Mouse (Mus musculus) E14TG2a.4 (cell line): ENCODE data around the gene Ralgds.
A peak's percentile ranks its signal among the peaks of the same experiment; 100 is the strongest.

ENCODE experiments used
- H3K27me3 ChIP-seq: 2 replicates; pipeline ENCODE4 v1.6.1; 2014; ENCODE audit warnings: low read length, control low read depth; ENCODE audit not compliant: insufficient read depth
- H3K36me3 ChIP-seq: 2 replicates; pipeline ENCODE4 v1.6.1; 2014; ENCODE audit warnings: low read length, control low read depth; ENCODE audit not compliant: insufficient read depth
- H3K4me1 ChIP-seq: replicated peaks from 2 replicates; pipeline ENCODE4 v1.6.1; 2014; ENCODE audit warnings: low read depth, low read length, control low read depth
- H3K4me3 ChIP-seq: replicated peaks from 2 replicates; pipeline ENCODE4 v1.5.1; 2014; ENCODE audit warnings: mild to moderate bottlenecking, low read length
- H3K9me3 ChIP-seq: 2 replicates; pipeline ENCODE4 v1.6.1; 2014; ENCODE audit warnings: low read length, control low read depth
- CTCF ChIP-seq: conservative IDR thresholded peaks from 2 replicates; pipeline ENCODE4 v1.5.1; 2014; ENCODE audit warnings: low read length
- NANOG ChIP-seq: IDR thresholded peaks from 2 replicates; pipeline ENCODE4 v1.6.1; 2014; ENCODE audit warnings: borderline replicate concordance, low read length, mixed read lengths
- POU5F1 ChIP-seq: IDR thresholded peaks from 2 replicates; pipeline ENCODE4 v1.6.1; 2014; ENCODE audit warnings: low read length, borderline replicate concordance

Gene Ralgds

GRCm38 (mm10) chr2:28517206-28517909 is 4.4 kb downstream of the Ralgds start:
- Histone ChIP-seq H3K4me3 (no peak overlapping the region), H3K27me3 (0 out of 2 replicates have a peak, but pooled peaks cover 4% of the 10 kb centered on the region)
- TF ChIP-seq POU5F1 (no peak), NANOG (no peak), CTCF (peak; percentile 96)

GRCm38 (mm10) chr2:28518231-28518630 is 5.3 kb downstream of the Ralgds start:
- TF ChIP-seq POU5F1 (no peak), NANOG (peak; percentile 23; the same call in 1 of the 2 replicates)

More at GRCm38 (mm10) chr2:28517206-28517909, 4.4 kb downstream of the Ralgds start:
- H3K4me1 ChIP-seq = peaks cover 90% of the 10 kb centered on the region
- no peaks in the 10 kb centered on the region for H3K9me3 ChIP-seq
- H3K36me3 ChIP-seq = peaks cover 39% of the 10 kb centered on the region

GRCm38 (mm10) chr2:28520581-28520980 is 7.7 kb downstream of the Ralgds start:
- Histone ChIP-seq H3K4me1 (peaks cover 98% of the 10 kb centered on the region), H3K9me3 (no peaks in the 10 kb centered on the region), H3K27me3 (no peaks in the 10 kb centered on the region), H3K4me3 (0 out of 2 replicates have a peak overlapping the region, but pooled peaks have one; percentile 10), H3K36me3 (peaks cover 38% of the 10 kb centered on the region)
- TF ChIP-seq CTCF (no peak), NANOG (no peak), POU5F1 (no peak)

More at GRCm38 (mm10) chr2:28518231-28518630, 5.3 kb downstream of the Ralgds start:
- no peak overlapping the region for H3K4me3 ChIP-seq
- peaks cover 44% of the 10 kb centered on the region for H3K36me3 ChIP-seq
- no peaks in the 10 kb centered on the region for H3K9me3 ChIP-seq
- H3K4me1 ChIP-seq = peaks cover 95% of the 10 kb centered on the region
- no peaks in the 10 kb centered on the region for H3K27me3 ChIP-seq

DNA sequence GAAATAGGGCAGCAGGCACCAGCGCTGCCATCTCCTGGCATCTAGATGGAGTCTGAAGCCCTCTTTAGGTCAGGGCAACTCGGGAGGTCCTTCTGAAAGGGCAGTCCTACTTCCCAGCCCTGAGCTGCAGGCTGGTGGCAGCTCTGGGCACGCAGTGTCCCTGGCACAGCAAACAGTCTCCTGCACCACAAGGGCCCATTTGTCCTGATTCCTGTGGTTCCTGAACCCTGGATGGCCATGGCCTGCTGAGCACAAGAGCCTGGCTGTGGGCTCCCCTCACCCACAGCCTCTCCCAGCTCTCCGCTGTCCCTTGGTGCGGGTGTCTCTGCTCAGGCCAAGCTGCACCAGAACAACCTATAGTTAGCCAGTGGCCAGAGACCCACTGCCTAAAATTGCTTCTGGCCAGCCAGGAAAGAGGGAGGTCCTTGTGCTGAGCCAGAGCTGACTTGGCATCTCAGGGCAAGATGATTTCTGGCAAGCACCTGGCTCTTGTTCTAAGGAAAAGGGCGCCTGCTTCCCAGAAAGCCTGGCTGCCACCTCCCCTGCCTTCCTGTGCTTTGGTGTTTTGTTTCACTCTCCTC is 8.7 kb downstream of the Ralgds start:
- peaks cover 99% of the 10 kb centered on the region for H3K4me1 ChIP-seq
- TF ChIP-seq CTCF (no peak), POU5F1 (no peak), NANOG (no peak)
- no peak overlapping the region for H3K4me3 ChIP-seq
- H3K27me3 ChIP-seq = no peaks in the 10 kb centered on the region
- H3K9me3 ChIP-seq = no peaks in the 10 kb centered on the region
- H3K36me3 ChIP-seq = peaks cover 28% of the 10 kb centered on the region

DNA sequence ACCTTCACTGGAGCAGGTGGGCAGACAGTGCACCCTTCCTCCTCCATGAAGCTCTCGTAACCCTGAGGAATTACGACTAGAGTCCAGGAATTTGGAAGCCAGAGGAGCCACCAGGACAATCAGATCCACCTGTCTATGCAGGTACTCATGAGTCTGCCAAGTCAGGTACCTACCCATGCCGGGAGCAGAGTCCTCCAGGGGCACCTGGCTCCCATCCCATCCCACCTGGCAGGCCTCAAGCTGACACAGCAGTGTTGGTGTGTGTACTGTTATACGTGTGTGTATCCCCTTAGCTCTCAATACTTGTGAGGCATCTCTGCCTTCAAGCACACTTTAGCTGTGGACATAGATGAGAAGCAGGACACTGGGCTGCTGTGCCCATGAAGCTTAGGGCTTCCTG is 9.2 kb downstream of the Ralgds start:
- Histone ChIP-seq H3K4me3 (no peak overlapping the region), H3K27me3 (no peaks in the 10 kb centered on the region), H3K36me3 (peaks cover 26% of the 10 kb centered on the region), H3K9me3 (no peaks in the 10 kb centered on the region), H3K4me1 (peaks cover 100% of the 10 kb centered on the region)
- TF ChIP-seq CTCF = no peak
- no peak for TF ChIP-seq POU5F1
- TF ChIP-seq NANOG = no peak

DNA sequence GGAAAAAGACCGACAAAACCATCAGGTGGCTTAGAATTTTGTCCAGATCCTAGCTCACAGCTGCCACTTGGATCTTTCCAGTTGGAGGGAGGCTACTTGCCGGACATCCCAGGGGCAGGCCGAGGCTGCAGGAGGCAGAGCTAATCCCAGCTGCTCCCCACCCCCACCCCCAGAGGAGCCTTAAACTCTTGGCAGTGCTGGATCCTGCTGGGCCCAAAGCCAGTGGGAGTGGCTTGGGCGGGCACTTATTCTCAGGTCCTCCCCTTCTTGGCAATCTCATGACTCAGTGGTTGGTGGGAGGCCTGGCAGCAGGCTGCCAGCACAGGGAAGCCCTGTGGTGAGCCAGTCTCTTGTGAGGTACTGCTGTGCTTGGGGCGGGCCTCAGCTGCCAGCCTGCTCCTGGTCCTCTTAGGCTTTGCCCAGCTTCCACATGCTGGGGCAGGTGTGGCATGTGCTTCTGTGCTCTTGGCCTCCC is 10.8 kb downstream of the Ralgds start:
- H3K4me1 ChIP-seq = peaks cover 100% of the 10 kb centered on the region
- TF ChIP-seq NANOG (no peak), CTCF (no peak), POU5F1 (no peak)
- peak overlapping the region; percentile 20 for H3K4me3 ChIP-seq
- H3K36me3 ChIP-seq = peaks cover 21% of the 10 kb centered on the region
- no peaks in the 10 kb centered on the region for H3K27me3 ChIP-seq
- no peaks in the 10 kb centered on the region for H3K9me3 ChIP-seq

- no peaks in the 10 kb centered on the region for H3K9me3 ChIP-seq
- H3K4me1 ChIP-seq = peaks cover 99% of the 10 kb centered on the region
Observed at GRCm38 (mm10) chr2:28524406-28524805, 11.5 kb downstream of the Ralgds start.

GRCm38 (mm10) chr2:28525219-28525942 is 12.5 kb downstream of the Ralgds start:
- Histone ChIP-seq H3K4me1 (peaks cover 99% of the 10 kb centered on the region), H3K4me3 (peak overlapping the region; percentile 59), H3K36me3 (peaks cover 15% of the 10 kb centered on the region), H3K9me3 (no peaks in the 10 kb centered on the region), H3K27me3 (no peaks in the 10 kb centered on the region)
- no peak for TF ChIP-seq CTCF

More at GRCm38 (mm10) chr2:28524406-28524805, 11.5 kb downstream of the Ralgds start:
- no peaks in the 10 kb centered on the region for H3K27me3 ChIP-seq
- H3K4me3 ChIP-seq = no peak overlapping the region
- peaks cover 18% of the 10 kb centered on the region for H3K36me3 ChIP-seq
- TF ChIP-seq POU5F1 (no peak), NANOG (no peak), CTCF (no peak)
